Mouse (Mus musculus): ENCODE measurements around the gene Hist1h4n. TPM values are rescaled to one million over a fixed set of nuclear protein-coding genes. Genes with fewer than 3 reads are reported as not detected.
"Not testable (repeated sequence)": the region's sequence is repeated elsewhere in the genome, so short reads cannot be mapped to it uniquely, and the experiment has no call there.

Hist1h4n gene
- polyA plus RNA-seq, 1 experiment, result 38.8 TPM

GRCm38 (mm10) chr13:21786189-21786898 is 45.7 kb downstream of the Hist1h4n start:
- H3K4me3 ChIP-seq (ENCODE audit: control insufficient read depth, low read depth, low read length), result peak overlapping the region; percentile 73
- H3K27ac ChIP-seq (ENCODE audit: control insufficient read depth, insufficient read depth, low read depth, low read length), result peak overlapping the region; percentile 74
- no peaks in the 10 kb centered on the region for H3K27me3 ChIP-seq (ENCODE audit: control insufficient read depth, insufficient read depth, low read length)
- peaks cover 7% of the 10 kb centered on the region for H3K4me1 ChIP-seq (ENCODE audit: control insufficient read depth, insufficient read depth, low read length)
- no peaks in the 10 kb centered on the region for H3K36me3 ChIP-seq (ENCODE audit: control insufficient read depth, insufficient read depth, low read length)
- TF ChIP-seq CTCF (IDR thresholded peaks at IDR 0.05; ENCODE audit: control insufficient read depth, insufficient read depth, insufficient replicate concordance, low read depth, low read length) (no peak), POLR2A (IDR thresholded peaks at IDR 0.05; ENCODE audit: control insufficient read depth, low read depth, low read length) (no peak)

GRCm38 (mm10) chr13:21784311-21784710 is 47.7 kb downstream of the Hist1h4n start:
- no peak for TF ChIP-seq POLR2A (IDR thresholded peaks at IDR 0.05; ENCODE audit: control insufficient read depth, low read depth, low read length)
- no peak for TF ChIP-seq CTCF (IDR thresholded peaks at IDR 0.05; ENCODE audit: control insufficient read depth, insufficient read depth, insufficient replicate concordance, low read depth, low read length)
- no peak overlapping the region for H3K4me3 ChIP-seq (ENCODE audit: control insufficient read depth, low read depth, low read length)
- peaks cover 2% of the 10 kb centered on the region; the same call in 1 of the 2 replicates for H3K27me3 ChIP-seq (ENCODE audit: control insufficient read depth, insufficient read depth, low read length)
- H3K4me1 ChIP-seq (ENCODE audit: control insufficient read depth, insufficient read depth, low read length), result peaks cover 13% of the 10 kb centered on the region
- no peaks in the 10 kb centered on the region for H3K36me3 ChIP-seq (ENCODE audit: control insufficient read depth, insufficient read depth, low read length)
- no peak overlapping the region for H3K27ac ChIP-seq (ENCODE audit: control insufficient read depth, insufficient read depth, low read depth, low read length)

- Histone ChIP-seq H3K36me3 (ENCODE audit: control insufficient read depth, insufficient read depth, low read length) (no peaks in the 10 kb centered on the region), H3K4me1 (ENCODE audit: control insufficient read depth, insufficient read depth, low read length) (peaks cover 17% of the 10 kb centered on the region), H3K4me3 (ENCODE audit: control insufficient read depth, low read depth, low read length) (no peak overlapping the region), H3K27me3 (ENCODE audit: control insufficient read depth, insufficient read depth, low read length) (peaks cover 2% of the 10 kb centered on the region; the same call in 1 of the 2 replicates), H3K27ac (ENCODE audit: control insufficient read depth, insufficient read depth, low read depth, low read length) (no peak overlapping the region)
- TF ChIP-seq CTCF (IDR thresholded peaks at IDR 0.05; ENCODE audit: control insufficient read depth, insufficient read depth, insufficient replicate concordance, low read depth, low read length), result no peak
- no peak for TF ChIP-seq POLR2A (IDR thresholded peaks at IDR 0.05; ENCODE audit: control insufficient read depth, low read depth, low read length)
Observed at GRCm38 (mm10) chr13:21783734-21784161, 48.2 kb downstream of the Hist1h4n start.

- Histone ChIP-seq H3K36me3 (ENCODE audit: control insufficient read depth, insufficient read depth, low read length) (no peaks in the 10 kb centered on the region), H3K27ac (ENCODE audit: control insufficient read depth, insufficient read depth, low read depth, low read length) (peak within 1 kb of the TSS; percentile 25; the same call in 1 of the 2 replicates), H3K4me3 (ENCODE audit: control insufficient read depth, low read depth, low read length) (peak within 1 kb of the TSS; percentile 36), H3K4me1 (ENCODE audit: control insufficient read depth, insufficient read depth, low read length) (peaks cover 17% of the 10 kb centered on the region), H3K27me3 (ENCODE audit: control insufficient read depth, insufficient read depth, low read length) (peaks cover 2% of the 10 kb centered on the region; the same call in 1 of the 2 replicates)
- TF ChIP-seq CTCF (IDR thresholded peaks at IDR 0.05; ENCODE audit: control insufficient read depth, insufficient read depth, insufficient replicate concordance, low read depth, low read length) (no peak), POLR2A (IDR thresholded peaks at IDR 0.05; ENCODE audit: control insufficient read depth, low read depth, low read length) (no peak)
Observed at GRCm38 (mm10) chr13:21783255-21783617, 48.8 kb downstream of the Hist1h4n start, which contains the start of gene Hist1h3i. TSS of gene Hist1h3i (minus strand) at chr13:21783370.

GRCm38 (mm10) chr13:21782361-21783254 is 49.4 kb downstream of the Hist1h4n start:
- H3K4me3 ChIP-seq (ENCODE audit: control insufficient read depth, low read depth, low read length), result peak overlapping the region; percentile 36
- not testable (repeated sequence) for H3K36me3 ChIP-seq (ENCODE audit: control insufficient read depth, insufficient read depth, low read length); H3K27me3 ChIP-seq (ENCODE audit: control insufficient read depth, insufficient read depth, low read length)
- peaks cover 17% of the 10 kb centered on the region for H3K4me1 ChIP-seq (ENCODE audit: control insufficient read depth, insufficient read depth, low read length)
- peak overlapping the region; percentile 13; the same call in 1 of the 2 replicates for H3K27ac ChIP-seq (ENCODE audit: control insufficient read depth, insufficient read depth, low read depth, low read length)

Other genes starting within 250 kb of the Hist1h4n start
- gene Olfr1362, start 218.2 kb downstream of the Hist1h4n start, polyA plus RNA-seq (2012; rRNA removed), result not detected in 2 replicates
- gene Olfr11, start 189.7 kb downstream of the Hist1h4n start, polyA plus RNA-seq (2012; rRNA removed), result 0.04 TPM in 1 of 2 replicates, not detected in the other
- 0.19 TPM in 1 of 2 replicates, not detected in the other for gene Olfr1361, start 168.8 kb downstream of the Hist1h4n start, polyA plus RNA-seq (2012; rRNA removed)
- 0.07 TPM in 1 of 2 replicates, not detected in the other for gene Olfr1360, start 154.8 kb downstream of the Hist1h4n start, polyA plus RNA-seq (2012; rRNA removed)
- 0.35 and 0.38 TPM in 2 replicates for gene Olfr1359, start 134.1 kb downstream of the Hist1h4n start, polyA plus RNA-seq (2012; rRNA removed)
- gene Hist1h2bl, start 116.1 kb downstream of the Hist1h4n start, polyA plus RNA-seq (2012; rRNA removed), result 3.2 and 3.6 TPM in 2 replicates
- gene Hist1h2ai, start 115.8 kb downstream of the Hist1h4n start, polyA plus RNA-seq (2012; rRNA removed), result 2.0 and 6.1 TPM in 2 replicates
- gene Hist1h3h, start 114.5 kb downstream of the Hist1h4n start, polyA plus RNA-seq (2012; rRNA removed), result 14.7 and 20.5 TPM in 2 replicates
- gene Hist1h2bm, start 110.2 kb downstream of the Hist1h4n start, polyA plus RNA-seq (2012; rRNA removed), result 6.1 and 6.2 TPM in 2 replicates
- gene Hist1h4j, start 97.1 kb downstream of the Hist1h4n start, polyA plus RNA-seq (2012; rRNA removed), result 6.1 and 7.6 TPM in 2 replicates
- gene Hist1h4k, start 81.7 kb downstream of the Hist1h4n start, polyA plus RNA-seq (2012; rRNA removed), result 37.3 and 40.8 TPM in 2 replicates
- 2.4 and 3.9 TPM in 2 replicates for gene Hist1h2ak, start 78.4 kb downstream of the Hist1h4n start, polyA plus RNA-seq (2012; rRNA removed)
- gene Hist1h2bn, start 78.1 kb downstream of the Hist1h4n start, polyA plus RNA-seq (2012; rRNA removed), result 2.3 and 3.0 TPM in 2 replicates
- 0.36 TPM in 1 of 2 replicates, not detected in the other for gene Hist1h1b, start 51.6 kb downstream of the Hist1h4n start, polyA plus RNA-seq (2012; rRNA removed)
- gene Hist1h3i, start 48.8 kb downstream of the Hist1h4n start, polyA plus RNA-seq (2012; rRNA removed), result 5.8 and 7.4 TPM in 2 replicates
- 1.8 and 2.1 TPM in 2 replicates for gene Hist1h2an, start 45.0 kb downstream of the Hist1h4n start, polyA plus RNA-seq (2012; rRNA removed)
- 155 and 156 TPM in 2 replicates for gene Hist1h2bp, start 44.7 kb downstream of the Hist1h4n start, polyA plus RNA-seq (2012; rRNA removed)
- 28.8 and 32.6 TPM in 2 replicates for gene Hist1h2bq, start 22.0 kb downstream of the Hist1h4n start, polyA plus RNA-seq (2012; rRNA removed)
- not detected in 2 replicates for gene Hist1h2ao, start 21.7 kb downstream of the Hist1h4n start, polyA plus RNA-seq (2012; rRNA removed)
- gene Hist1h4m, start 20.4 kb downstream of the Hist1h4n start, polyA plus RNA-seq (2012; rRNA removed), result not detected in 2 replicates
- 7.4 and 12.0 TPM in 2 replicates for gene Hist1h2ap, start 1.3 kb upstream of the Hist1h4n start, polyA plus RNA-seq (2012; rRNA removed)
- 26.8 and 30.6 TPM in 2 replicates for gene Hist1h2br, start 1.5 kb upstream of the Hist1h4n start, polyA plus RNA-seq (2012; rRNA removed)
- 2.7 and 2.8 TPM in 2 replicates for gene Zfp184, start 112.9 kb upstream of the Hist1h4n start, polyA plus RNA-seq (2012; rRNA removed)
- 128 and 157 TPM in 2 replicates for gene Pom121l2, start 149.0 kb upstream of the Hist1h4n start, polyA plus RNA-seq (2012; rRNA removed)
- gene Prss16, start 177.5 kb upstream of the Hist1h4n start, polyA plus RNA-seq (2012; rRNA removed), result 0.05 and 0.22 TPM in 2 replicates
- 1.8 and 3.7 TPM in 2 replicates for gene Hist1h2ah, start 203.4 kb upstream of the Hist1h4n start, polyA plus RNA-seq (2012; rRNA removed)
- 10.0 and 11.3 TPM in 2 replicates for gene Hist1h2bk, start 203.7 kb upstream of the Hist1h4n start, polyA plus RNA-seq (2012; rRNA removed)
- 3.7 and 6.6 TPM in 2 replicates for gene Hist1h4i, start 209.2 kb upstream of the Hist1h4n start, polyA plus RNA-seq (2012; rRNA removed)
- gene Hist1h2ag, start 210.7 kb upstream of the Hist1h4n start, polyA plus RNA-seq (2012; rRNA removed), result 4.8 and 6.5 TPM in 2 replicates
- 7.9 and 8.5 TPM in 2 replicates for gene Hist1h2bj, start 211.0 kb upstream of the Hist1h4n start, polyA plus RNA-seq (2012; rRNA removed)